Mouse (Mus musculus): ENCODE measurements around the gene Rap2b. TPM values are rescaled to one million over a fixed set of nuclear protein-coding genes. Genes with fewer than 3 reads are reported as not detected.

Rap2b gene
- polyA plus RNA-seq, 1 experiment: 5.0 TPM

GRCm38 (mm10) chr3:61344031-61344430 is 17.4 kb upstream of the Rap2b start:
- no peak overlapping the region for H3K4me3 ChIP-seq (ENCODE audit: low read depth, low read length)
- WGBS: 35% methylated on average over 7 of the region's 7 CpGs
- no peaks in the 10 kb centered on the region for H3K27me3 ChIP-seq (ENCODE audit: control insufficient read depth, insufficient read depth, low read length)
- H3K27ac ChIP-seq (ENCODE audit: insufficient read depth, low read depth, low read length): no peak overlapping the region
- TF ChIP-seq CTCF (IDR thresholded peaks at IDR 0.05; ENCODE audit: extremely low read depth, insufficient read length, insufficient replicate concordance, low read depth, low read length): no peak
- H3K36me3 ChIP-seq (ENCODE audit: control insufficient read depth, insufficient read depth, low read length): no peaks in the 10 kb centered on the region
- peaks cover 2% of the 10 kb centered on the region; the same call in 1 of the 2 replicates for H3K4me1 ChIP-seq (ENCODE audit: control insufficient read depth, insufficient read depth, insufficient read length, low read length)

GRCm38 (mm10) chr3:61345636-61346035 is 15.8 kb upstream of the Rap2b start:
- WGBS: 0% methylated on average over 1 of the region's 1 CpGs
- no peaks in the 10 kb centered on the region for H3K4me1 ChIP-seq (ENCODE audit: control insufficient read depth, insufficient read depth, insufficient read length, low read length)
- no peak overlapping the region for H3K27ac ChIP-seq (ENCODE audit: insufficient read depth, low read depth, low read length)
- H3K36me3 ChIP-seq (ENCODE audit: control insufficient read depth, insufficient read depth, low read length): no peaks in the 10 kb centered on the region
- TF ChIP-seq POLR2A (IDR thresholded peaks at IDR 0.05; ENCODE audit: low read depth, low read length): no peak
- TF ChIP-seq CTCF (IDR thresholded peaks at IDR 0.05; ENCODE audit: extremely low read depth, insufficient read length, insufficient replicate concordance, low read depth, low read length): no peak
- H3K27me3 ChIP-seq (ENCODE audit: control insufficient read depth, insufficient read depth, low read length): no peaks in the 10 kb centered on the region
- no peak overlapping the region for H3K4me3 ChIP-seq (ENCODE audit: low read depth, low read length)

GRCm38 (mm10) chr3:61348036-61348614 is 13.3 kb upstream of the Rap2b start:
- Histone ChIP-seq H3K36me3 (ENCODE audit: control insufficient read depth, insufficient read depth, low read length) (no peaks in the 10 kb centered on the region), H3K27ac (ENCODE audit: insufficient read depth, low read depth, low read length) (no peak overlapping the region), H3K4me3 (ENCODE audit: low read depth, low read length) (no peak overlapping the region), H3K4me1 (ENCODE audit: control insufficient read depth, insufficient read depth, insufficient read length, low read length) (no peaks in the 10 kb centered on the region), H3K27me3 (ENCODE audit: control insufficient read depth, insufficient read depth, low read length) (no peaks in the 10 kb centered on the region)
- WGBS: 79% methylated on average over 4 of the region's 4 CpGs
- TF ChIP-seq CTCF (IDR thresholded peaks at IDR 0.05; ENCODE audit: extremely low read depth, insufficient read length, insufficient replicate concordance, low read depth, low read length) (no peak), POLR2A (IDR thresholded peaks at IDR 0.05; ENCODE audit: low read depth, low read length) (no peak)

GRCm38 (mm10) chr3:61349433-61349832 is 12.0 kb upstream of the Rap2b start:
- no peaks in the 10 kb centered on the region for H3K36me3 ChIP-seq (ENCODE audit: control insufficient read depth, insufficient read depth, low read length)
- H3K27ac ChIP-seq (ENCODE audit: insufficient read depth, low read depth, low read length): no peak overlapping the region
- no peaks in the 10 kb centered on the region for H3K27me3 ChIP-seq (ENCODE audit: control insufficient read depth, insufficient read depth, low read length)
- WGBS: 53% methylated on average over 1 of the region's 1 CpGs
- TF ChIP-seq CTCF (IDR thresholded peaks at IDR 0.05; ENCODE audit: extremely low read depth, insufficient read length, insufficient replicate concordance, low read depth, low read length) (no peak), POLR2A (IDR thresholded peaks at IDR 0.05; ENCODE audit: low read depth, low read length) (no peak)
- no peaks in the 10 kb centered on the region for H3K4me1 ChIP-seq (ENCODE audit: control insufficient read depth, insufficient read depth, insufficient read length, low read length)
- H3K4me3 ChIP-seq (ENCODE audit: low read depth, low read length): no peak overlapping the region

GRCm38 (mm10) chr3:61355464-61355863 is 6.0 kb upstream of the Rap2b start:
- Histone ChIP-seq H3K36me3 (ENCODE audit: control insufficient read depth, insufficient read depth, low read length) (no peaks in the 10 kb centered on the region), H3K27me3 (ENCODE audit: control insufficient read depth, insufficient read depth, low read length) (no peaks in the 10 kb centered on the region), H3K4me3 (ENCODE audit: low read depth, low read length) (no peak overlapping the region), H3K27ac (ENCODE audit: insufficient read depth, low read depth, low read length) (no peak overlapping the region), H3K4me1 (ENCODE audit: control insufficient read depth, insufficient read depth, insufficient read length, low read length) (no peaks in the 10 kb centered on the region)
- no peak for TF ChIP-seq CTCF (IDR thresholded peaks at IDR 0.05; ENCODE audit: extremely low read depth, insufficient read length, insufficient replicate concordance, low read depth, low read length)
- no peak for TF ChIP-seq POLR2A (IDR thresholded peaks at IDR 0.05; ENCODE audit: low read depth, low read length)
- 70% methylated on average over 1 of the region's 1 CpGs for WGBS

- Histone ChIP-seq H3K27ac (ENCODE audit: insufficient read depth, low read depth, low read length) (no peak overlapping the region), H3K27me3 (ENCODE audit: control insufficient read depth, insufficient read depth, low read length) (no peaks in the 10 kb centered on the region), H3K4me3 (ENCODE audit: low read depth, low read length) (no peak overlapping the region), H3K36me3 (ENCODE audit: control insufficient read depth, insufficient read depth, low read length) (no peaks in the 10 kb centered on the region), H3K4me1 (ENCODE audit: control insufficient read depth, insufficient read depth, insufficient read length, low read length) (no peaks in the 10 kb centered on the region)
- WGBS: 37% methylated on average over 6 of the region's 6 CpGs
- TF ChIP-seq POLR2A (IDR thresholded peaks at IDR 0.05; ENCODE audit: low read depth, low read length) (no peak), CTCF (IDR thresholded peaks at IDR 0.05; ENCODE audit: extremely low read depth, insufficient read length, insufficient replicate concordance, low read depth, low read length) (no peak)
Measured at GRCm38 (mm10) chr3:61358107-61358506, 3.3 kb upstream of the Rap2b start.

GRCm38 (mm10) chr3:61358756-61359293 is 2.6 kb upstream of the Rap2b start:
- 50% methylated on average over 7 of the region's 7 CpGs for WGBS
- no peaks in the 10 kb centered on the region for H3K27me3 ChIP-seq (ENCODE audit: control insufficient read depth, insufficient read depth, low read length)
- TF ChIP-seq POLR2A (IDR thresholded peaks at IDR 0.05; ENCODE audit: low read depth, low read length) (no peak), CTCF (IDR thresholded peaks at IDR 0.05; ENCODE audit: extremely low read depth, insufficient read length, insufficient replicate concordance, low read depth, low read length) (no peak)
- H3K4me3 ChIP-seq (ENCODE audit: low read depth, low read length): no peak overlapping the region
- H3K4me1 ChIP-seq (ENCODE audit: control insufficient read depth, insufficient read depth, insufficient read length, low read length): no peaks in the 10 kb centered on the region
- no peaks in the 10 kb centered on the region for H3K36me3 ChIP-seq (ENCODE audit: control insufficient read depth, insufficient read depth, low read length)
- no peak overlapping the region for H3K27ac ChIP-seq (ENCODE audit: insufficient read depth, low read depth, low read length)
